Mouse (Mus musculus): ENCODE results near the gene Zbed6.
A peak's percentile ranks its signal among the peaks of the same experiment; 100 is the strongest.

Gene Zbed6

DNA sequence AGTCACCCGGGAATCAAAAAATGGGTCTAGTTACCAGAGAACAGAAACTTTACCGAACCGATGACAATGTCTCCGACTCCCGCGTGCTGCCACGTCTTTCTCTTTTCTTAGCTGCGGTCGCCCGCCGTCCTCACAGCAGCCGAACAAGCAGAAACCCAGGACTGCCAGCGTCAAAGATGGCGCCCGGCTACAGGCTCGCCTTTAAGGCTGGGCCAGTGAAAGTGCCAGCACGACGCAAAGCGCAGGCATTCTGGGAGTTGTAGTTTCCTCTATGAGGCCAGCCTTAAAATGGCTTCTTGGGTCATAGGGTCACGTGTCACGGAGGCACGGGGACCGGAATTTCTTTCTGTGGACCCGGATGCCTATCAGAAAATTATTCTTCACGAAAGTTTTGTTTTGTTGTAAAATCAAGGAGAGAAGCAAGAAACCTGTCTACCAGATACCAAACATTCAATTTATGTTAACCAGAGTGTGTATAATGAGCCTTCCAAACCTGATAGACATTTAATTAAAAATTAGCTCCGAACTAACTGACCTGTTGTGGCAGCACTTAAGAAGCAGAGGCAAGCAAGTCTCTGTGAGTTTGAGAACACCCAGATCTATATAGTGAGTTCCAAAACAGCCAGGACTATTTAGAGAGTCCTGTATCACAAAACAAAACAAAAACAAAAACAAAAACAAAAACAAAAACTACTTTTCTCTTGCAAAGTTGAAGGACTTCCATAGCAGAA, 683 bp upstream of the Zbed6 start, which contains the start of gene Gm38394:
Gene Gm38394 (minus strand): TSS at position 116 of the 731 bp plus-strand sequence.
- peak; percentile 94 to 97 for DNase-seq

DNA sequence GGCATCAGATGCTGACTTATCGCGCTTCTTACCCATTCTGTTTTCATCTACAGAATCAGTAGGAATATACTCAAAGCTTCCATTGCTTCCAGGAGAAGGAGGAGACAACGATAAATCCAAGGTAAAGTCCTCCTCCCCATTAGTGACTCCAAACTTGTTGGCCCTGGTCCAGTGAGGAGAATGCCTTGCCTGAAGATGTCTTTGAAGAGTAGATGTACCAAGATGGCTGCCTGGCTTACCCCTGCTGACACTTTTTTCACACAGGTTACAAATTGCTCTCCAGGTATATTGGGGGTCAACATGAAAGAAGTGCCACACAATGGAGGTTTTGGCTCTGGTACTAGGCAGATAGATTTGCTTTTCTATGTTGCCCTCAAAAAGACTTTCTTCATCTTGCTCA, 1.8 kb downstream of the Zbed6 start:
- DNase-seq = peak in 1 of 2 experiments; percentile 10

DNA sequence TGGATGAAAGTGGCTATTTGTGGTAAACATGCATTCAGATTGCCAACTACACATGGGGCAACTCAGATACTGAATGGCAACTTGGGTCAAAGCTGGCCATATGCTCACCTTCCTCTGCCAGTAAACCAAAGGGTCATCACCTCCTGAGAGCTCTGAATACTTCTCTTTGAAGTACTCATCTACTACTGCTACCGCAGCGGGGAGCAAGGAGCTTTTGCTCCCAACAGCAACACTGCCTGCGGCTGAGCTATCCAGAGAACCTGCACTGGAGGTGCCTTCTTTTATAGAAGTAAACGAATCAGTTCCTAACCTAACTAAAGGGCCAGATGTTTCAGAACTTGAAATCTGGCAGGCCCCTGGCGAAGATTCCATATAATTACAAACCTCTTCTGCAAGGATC, 3.9 kb downstream of the Zbed6 start:
- no peak for DNase-seq

DNA sequence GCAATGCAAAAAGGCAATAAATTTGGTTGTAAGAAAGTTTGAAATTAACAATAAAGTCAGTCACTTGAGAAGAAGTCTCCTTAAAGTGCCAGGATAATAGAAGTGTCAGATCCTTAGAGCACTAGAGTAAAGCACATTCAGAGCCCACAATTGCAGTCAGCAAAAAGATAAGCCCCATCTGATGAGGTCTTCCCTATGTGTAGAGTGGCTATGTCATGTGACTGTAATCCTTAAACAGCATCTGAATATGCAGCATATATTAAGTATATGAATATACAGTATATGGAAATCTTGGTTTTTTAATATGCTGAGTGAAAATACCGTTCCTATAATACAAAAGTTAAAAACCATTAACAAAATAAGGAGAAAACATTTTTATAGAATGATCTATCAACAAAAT, 7.7 kb downstream of the Zbed6 start:
- DNase-seq = no peak

DNA sequence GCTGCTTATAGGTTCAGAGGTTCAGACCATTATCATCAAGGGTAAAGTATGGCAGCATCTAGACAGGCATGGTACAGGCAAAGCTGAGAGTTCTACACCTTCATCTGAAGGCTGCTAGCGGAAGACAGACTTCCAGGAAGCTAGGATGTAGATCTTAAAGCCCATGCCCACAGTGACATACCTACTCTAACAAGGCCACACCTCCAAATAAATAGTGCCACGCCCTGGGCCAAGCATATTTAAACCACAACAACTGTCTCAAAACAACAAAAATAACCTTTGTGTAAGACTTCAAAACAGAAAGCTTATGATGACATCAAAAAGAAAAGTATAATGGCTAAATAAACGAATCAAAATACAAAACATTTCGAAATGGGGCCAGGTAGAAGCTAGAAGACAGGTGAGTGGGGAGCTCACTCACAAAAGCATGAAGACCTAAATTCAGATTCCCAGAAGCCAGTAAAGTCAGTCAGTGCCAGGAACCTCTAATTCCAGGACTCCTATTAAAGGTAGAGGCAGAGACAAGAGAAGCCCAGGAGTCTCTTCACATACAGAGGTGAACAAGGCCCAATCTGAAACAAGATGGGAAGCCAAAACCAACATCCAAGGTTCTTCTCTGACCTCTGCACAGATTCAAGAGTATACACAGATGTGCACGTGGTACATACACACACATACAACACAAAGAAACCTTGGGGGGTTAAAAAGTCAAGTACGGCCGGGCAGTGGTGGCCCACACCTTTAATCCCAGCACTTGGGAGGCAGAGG, 10.2 kb downstream of the Zbed6 start:
- DNase-seq = no peak

DNA sequence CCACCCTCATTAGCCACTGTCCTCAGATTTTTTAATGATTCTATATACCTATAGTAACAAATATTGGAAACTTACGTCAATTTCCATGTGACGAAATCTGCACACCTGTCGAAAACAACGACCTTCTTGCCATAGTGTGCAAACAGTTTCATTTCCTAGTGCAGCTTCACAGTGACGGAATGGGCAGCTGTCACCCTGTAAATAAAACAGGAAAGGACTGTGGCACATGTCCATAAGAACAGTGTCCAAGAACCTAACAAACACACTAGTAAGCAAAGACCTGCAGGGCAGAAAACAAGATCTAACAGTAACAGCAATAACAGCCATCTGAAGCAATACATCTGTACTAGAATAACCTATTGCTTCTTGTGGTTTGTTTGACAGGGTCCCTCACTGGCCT, 15.0 kb downstream of the Zbed6 start:
- DNase-seq = no peak

DNA sequence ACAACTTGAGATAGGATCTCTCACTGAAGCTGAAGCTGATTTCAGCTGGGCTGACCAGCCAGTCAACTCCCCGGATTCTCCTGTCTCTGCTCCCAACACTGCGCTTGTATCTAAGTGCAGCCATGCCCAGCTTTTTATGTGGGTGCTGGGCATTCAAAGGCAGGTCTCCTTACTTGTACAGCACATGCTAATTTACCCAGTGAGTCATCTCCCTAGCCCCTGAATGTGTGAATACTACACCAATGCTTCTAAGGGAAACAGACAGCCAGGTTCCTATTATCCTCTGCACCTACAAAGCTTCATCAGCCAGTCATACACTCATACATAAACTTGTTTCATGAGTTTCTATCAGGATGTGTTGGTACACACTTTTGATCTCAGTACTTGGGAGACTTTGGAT, 19.5 kb downstream of the Zbed6 start:
- no peak for DNase-seq

DNA sequence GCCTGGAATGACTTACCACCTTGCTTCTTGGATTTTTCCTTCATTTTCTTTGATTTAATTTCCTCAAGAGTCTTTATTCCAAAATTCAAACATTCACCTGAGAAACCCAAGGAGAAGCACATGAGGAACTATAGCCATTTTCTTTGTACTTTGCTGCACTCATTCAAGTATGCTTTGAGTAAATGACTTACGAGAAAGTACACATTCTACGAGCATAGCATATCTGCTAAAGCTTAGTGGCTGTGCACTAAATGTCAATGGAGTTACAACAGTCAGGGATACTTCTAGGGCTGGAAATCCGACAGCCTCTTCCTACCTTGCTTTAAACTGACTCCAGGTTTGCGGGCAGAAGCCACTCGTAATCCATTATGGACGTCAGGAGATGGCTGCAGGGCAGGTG, 22.2 kb downstream of the Zbed6 start:
- DNase-seq = no peak

DNA sequence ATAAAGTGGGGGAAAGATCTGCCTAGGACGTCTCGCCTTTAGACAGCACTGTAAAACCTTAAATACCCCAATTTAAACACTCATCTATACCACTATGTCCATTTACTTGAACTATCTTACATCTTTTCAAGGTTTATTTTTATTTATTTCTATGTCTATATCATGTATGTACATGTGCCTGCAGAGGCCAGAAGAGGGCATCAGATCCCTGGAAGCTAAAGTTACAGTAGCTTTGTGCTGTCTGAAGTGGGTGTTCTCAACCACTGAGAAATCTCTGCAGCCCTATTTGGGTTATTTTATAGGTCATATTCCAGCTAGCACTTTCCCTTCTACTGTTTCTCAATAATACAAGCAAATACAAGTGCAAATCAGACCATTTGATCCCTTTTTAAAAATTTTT, 28.5 kb downstream of the Zbed6 start:
- DNase-seq = no peak

DNA sequence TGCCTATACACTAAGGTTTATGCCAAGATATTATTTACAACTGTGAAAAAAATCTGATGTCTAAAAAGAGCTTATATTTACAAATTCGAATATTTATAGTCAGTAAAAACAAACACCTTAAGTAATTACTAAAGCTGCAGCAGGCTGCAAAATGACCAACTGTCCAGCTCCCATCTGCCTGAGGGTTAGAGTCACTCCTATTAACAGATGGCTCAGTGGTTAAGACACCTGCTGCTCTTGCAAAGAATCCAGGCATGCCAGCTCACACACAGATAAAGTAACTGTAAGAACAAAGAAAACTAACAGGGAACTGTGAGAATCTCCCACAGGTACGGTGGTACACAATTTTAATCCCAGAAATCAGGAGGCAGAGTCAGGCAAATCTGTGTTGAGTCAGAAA, 35.6 kb downstream of the Zbed6 start:
- DNase-seq = no peak

DNA sequence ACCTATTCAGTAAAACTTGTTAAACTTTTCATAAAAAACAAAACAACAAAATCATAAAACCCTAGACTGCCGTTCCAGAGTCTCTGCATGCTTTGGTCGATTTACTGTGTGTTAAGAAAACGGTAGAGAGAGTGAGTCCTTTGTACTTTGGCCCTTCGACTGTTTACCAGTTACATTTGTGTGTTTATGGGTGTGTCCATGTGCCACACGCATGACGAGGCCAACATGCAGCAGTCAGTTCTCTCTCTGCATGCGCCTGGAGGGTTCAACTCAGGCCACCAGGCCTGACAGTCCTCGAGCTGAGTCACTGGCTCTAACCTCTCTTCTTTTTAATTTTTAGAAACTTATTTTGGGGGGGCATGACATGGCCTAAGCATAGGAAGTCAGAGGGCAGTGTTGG, 42.4 kb downstream of the Zbed6 start:
- DNase-seq = no peak

DNA sequence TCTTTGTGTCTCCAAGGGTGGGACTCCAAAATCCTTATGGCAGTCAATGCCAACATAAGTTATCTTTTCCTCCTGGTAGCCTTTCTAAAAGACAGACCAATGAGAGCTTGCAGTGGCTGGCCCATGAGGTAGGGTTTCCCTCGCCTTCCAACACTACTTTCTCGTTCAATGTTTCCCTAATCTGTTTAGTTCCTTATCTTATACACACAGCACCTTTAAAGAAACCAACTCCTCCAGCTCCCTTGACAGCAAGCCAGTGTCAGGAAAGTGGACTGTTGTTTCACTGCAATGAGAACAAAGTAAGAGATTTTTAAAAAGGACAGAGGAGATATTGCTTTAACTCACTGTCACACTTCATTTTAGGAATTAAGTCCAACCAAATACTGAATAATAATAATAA, 42.8 kb downstream of the Zbed6 start:
- DNase-seq = no peak

DNA sequence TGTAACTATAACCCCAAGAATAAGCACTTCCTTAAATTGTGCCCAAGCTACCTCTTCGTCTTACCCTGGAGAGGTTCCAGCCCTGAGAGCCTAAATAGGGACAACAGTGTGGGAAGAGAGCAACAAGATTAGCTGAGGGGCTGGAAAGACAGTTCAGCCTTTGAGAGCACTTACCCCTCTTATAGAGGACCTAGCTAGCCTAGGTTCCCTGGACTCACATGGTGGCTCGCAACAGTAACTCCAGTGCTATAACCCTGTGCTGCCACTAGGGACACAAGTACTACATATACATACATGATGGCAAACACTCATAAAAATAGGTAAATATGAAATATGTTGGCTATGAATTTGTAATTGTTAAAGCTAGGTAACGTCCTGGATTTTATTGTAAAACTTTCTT, 46.9 kb downstream of the Zbed6 start:
- DNase-seq = no peak

DNA sequence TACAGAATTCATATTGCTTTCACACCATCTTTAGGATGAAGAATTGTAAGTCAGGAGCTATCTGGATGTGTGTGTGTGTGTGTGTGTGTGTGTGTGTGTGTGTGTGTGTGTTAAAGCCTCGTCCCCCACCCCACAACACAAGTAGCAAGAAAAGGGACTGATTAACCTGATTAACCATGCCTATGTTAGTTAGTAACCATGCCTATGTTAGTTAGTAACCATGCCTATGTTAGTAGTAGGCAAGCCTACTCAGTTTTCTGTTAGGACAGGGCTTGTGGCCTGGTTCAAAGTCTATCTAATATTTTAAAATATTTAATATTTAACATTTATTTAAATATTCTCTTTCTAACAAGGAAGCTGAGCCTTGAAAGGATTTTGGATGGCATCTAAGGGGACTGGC, 49.2 kb downstream of the Zbed6 start:
- DNase-seq = no peak

DNA sequence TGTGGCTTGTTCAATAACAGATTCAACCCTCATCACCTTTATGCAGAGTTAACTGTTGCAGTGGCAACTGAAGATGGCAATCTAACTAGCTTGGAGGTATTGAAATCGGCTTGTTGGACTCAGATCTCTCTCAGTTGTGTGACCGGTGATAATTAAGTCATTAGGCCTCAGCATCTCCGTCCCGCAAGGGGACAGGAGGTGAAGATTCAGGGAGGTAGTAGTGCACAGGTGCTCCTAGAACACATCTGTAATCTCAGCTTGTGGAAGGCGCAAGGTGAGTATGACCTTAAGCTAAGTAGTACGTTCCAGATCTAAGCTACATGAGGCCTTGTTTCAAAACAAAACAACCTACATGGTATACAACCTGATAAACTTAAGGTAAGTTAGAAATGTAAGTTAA, 50.1 kb downstream of the Zbed6 start:
- no peak for DNase-seq

DNA sequence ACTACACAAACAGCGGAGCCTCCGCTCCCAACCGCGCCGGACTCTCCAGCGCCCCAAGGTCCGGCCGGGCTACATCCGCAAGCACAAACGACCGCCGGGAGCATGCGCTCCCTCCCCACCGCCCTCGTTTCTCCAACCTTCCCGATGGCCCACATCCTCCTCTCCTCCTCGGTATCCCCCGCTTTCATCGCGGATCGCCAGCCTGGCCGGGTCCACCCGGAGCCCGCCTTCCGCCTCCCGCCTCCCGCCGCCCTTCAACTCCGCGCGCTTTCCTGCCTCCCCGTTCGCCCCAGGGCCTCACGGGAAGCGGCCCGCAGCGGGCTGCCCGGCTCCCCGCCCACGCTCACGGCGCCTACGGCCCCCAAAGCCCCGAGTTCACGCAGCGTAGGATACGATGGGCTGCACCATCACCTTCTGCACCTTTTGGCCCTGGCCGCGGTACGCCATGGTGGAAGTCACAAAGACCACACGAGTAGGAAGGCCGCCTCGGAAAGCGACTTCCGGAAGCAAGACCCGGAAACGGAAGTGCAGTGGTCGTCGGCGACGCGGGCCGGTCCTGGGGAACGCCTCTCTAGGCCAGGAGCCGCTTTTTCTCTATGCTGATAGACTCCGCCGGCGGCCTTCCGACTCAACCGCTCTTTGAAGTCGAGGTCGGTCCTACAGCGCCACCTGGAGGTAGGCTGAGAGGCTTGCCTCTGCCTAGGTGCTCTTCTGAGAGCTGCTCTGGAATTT, 50.7 kb downstream of the Zbed6 start, which contains the start of gene Snrpe:
Gene Snrpe (minus strand): TSS at position 521 of the 732 bp plus-strand sequence.
- DNase-seq = peak; percentile 97 to 98

All from kidney, postnatal 25 days (tissue).